ENCODE assay signal across 22 mouse cellular contexts in genomic region chr4:53758764-53759163, GRCm38 (mm10). TPM values are rescaled to one million over a fixed set of nuclear protein-coding genes. Genes with fewer than 3 reads are reported as not detected.
"Had no signal": no experiment of that assay in that cellular context is flagged by ENCODE, and none has a peak within 500 bp of the region (broad histone marks: within the 10 kb centered on the region; RNA-seq: fewer than 3 reads in every experiment).

No protein-coding gene starts in this region.

- DNase-seq: kidney, adult 11 months; kidney, adult 8-10 months; kidney, postnatal 10 days; kidney, postnatal 36 days; liver; lung, adult 18-20 months; lung, postnatal 14 days; lung, postnatal 4 days; midbrain, embryonic 14.5 days; retina, postnatal 1 day; thymus, postnatal 36 days had no signal

- H3K9ac ChIP-seq: intestine, embryonic 15.5 days; kidney, embryonic 15.5 days; limb, embryonic 13.5 days; liver, embryonic 12.5 days; liver, embryonic 15.5 days; neural tube, embryonic 13.5 days had no signal

- H3K27me3 ChIP-seq: intestine, embryonic 15.5 days; kidney, embryonic 15.5 days; limb, embryonic 13.5 days; liver, embryonic 12.5 days; liver, embryonic 15.5 days; neural tube, embryonic 13.5 days had no signal

- ATAC-seq: intestine, embryonic 15.5 days; liver, embryonic 12.5 days had no signal

- H3K4me2 ChIP-seq: intestine, embryonic 15.5 days; kidney, embryonic 15.5 days; limb, embryonic 13.5 days; liver, embryonic 12.5 days; liver, embryonic 15.5 days; midbrain, embryonic 11.5 days; neural tube, embryonic 13.5 days had no signal

- H3K4me3 ChIP-seq: intestine, embryonic 15.5 days; kidney, embryonic 15.5 days; limb, embryonic 10.5 days; limb, embryonic 13.5 days; liver, embryonic 12.5 days; liver, embryonic 15.5 days; neural tube, embryonic 13.5 days had no signal

- H3K4me1 ChIP-seq: intestine, embryonic 15.5 days; kidney, embryonic 15.5 days; limb, embryonic 10.5 days; limb, embryonic 13.5 days; liver, embryonic 12.5 days; liver, embryonic 15.5 days; neural tube, embryonic 13.5 days had no signal

- H3K9me3 ChIP-seq: intestine, embryonic 15.5 days; kidney, embryonic 15.5 days; limb, embryonic 10.5 days; limb, embryonic 13.5 days; liver, embryonic 12.5 days; liver, embryonic 15.5 days; neural tube, embryonic 13.5 days had no signal

- H3K27ac ChIP-seq: intestine, embryonic 15.5 days; kidney, embryonic 15.5 days; limb, embryonic 10.5 days; limb, embryonic 13.5 days; liver, embryonic 12.5 days; liver, embryonic 15.5 days; neural tube, embryonic 13.5 days; stomach, postnatal 0 days had no signal

- H3K36me3 ChIP-seq: intestine, embryonic 15.5 days; liver, embryonic 15.5 days had no signal

RNA-seq across cellular contexts. Expression of gene Tal2, which starts 20.7 kb away (rescaled TPM):
- total RNA-seq: left cerebral cortex, postnatal 25 days; megakaryocyte progenitor cell, adult 5-6 weeks had no signal
- polyA plus RNA-seq: liver, embryonic 12.5 days; liver, embryonic 15.5 days; neural tube, embryonic 13.5 days had no signal
